Mouse (Mus musculus): ENCODE data around the gene Dpyd.

Dpyd gene

DNA sequence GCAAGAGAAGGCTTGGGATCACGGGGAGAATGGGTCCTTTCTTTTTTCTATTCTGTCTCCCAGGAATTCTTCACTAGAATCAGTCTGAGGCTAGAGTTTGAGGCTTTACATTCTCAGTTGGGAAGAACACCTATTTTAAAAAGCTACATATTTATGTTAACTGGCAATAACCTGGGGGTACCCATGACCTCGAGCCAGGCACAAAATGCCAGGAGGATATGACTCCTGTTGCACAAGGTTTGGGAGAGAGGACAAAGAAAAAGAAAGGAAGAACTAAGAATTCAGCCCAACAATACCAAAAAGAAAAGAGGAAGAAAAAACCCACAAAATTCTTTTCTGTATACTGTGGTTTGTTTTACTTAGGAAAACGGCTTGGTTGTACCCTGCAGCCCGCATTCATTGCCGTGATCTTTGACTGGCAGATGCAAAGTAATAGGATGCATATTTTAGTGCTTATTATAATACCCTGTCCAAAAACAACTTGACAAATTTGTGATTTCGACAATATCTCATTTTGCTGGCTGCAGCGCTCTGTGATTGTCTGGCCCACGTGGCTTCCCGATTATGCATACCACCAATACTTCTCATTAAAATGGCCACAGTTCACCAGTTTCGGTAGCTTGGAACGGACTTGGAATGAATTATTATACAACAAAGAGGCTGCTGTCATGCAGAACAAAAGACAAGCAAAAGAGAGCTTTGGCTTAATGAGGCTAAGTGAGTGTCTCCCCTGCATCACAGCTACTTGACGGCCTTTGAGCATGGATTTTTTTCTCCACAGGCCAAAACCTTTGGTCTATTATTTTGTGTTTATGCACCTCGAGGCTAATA lies 799.8 kb downstream of the Dpyd start:
- peak; percentile 18 for DNase-seq

DNA sequence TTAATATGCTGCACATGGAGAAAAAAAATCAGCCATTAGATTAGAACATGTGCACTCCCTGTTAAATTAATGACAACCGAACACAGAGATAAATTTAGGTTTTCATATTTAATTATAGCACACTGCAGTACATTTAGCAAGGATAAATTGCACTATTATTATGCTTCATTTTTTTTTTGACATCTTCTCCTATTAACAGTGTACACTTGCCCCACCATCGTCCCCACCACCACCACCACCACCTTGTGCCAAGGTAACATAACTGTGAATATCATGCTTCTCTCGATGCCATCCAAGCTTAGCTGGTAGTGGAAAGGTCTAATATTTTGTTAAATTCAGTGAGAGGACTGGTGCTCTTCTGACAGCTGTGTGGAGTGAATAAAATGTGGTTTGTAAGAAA lies 800.5 kb downstream of the Dpyd start:
- no peak for DNase-seq

GRCm38 (mm10) chr3:119368931-119369330 lies 807.0 kb downstream of the Dpyd start:
- no peak for DNase-seq

DNA sequence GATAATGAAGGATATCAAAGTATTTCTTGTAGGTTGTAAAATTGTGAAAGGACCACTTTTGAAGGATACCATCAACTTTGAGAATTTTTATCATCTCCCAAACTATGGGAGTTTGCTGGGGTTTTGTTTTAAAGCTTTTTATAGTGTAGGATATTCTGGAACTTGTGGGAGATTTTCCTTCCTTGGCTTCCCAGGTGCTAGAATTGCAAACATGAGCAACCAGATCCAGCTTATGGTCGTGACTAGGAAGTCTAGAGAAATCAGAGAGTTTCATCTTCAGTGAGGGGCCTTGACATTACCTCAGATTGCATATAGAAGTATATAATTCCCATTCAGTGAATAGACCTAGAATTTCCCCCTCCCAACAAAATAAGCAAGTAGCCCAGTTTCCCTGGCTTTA lies 819.2 kb downstream of the Dpyd start:
- no peak for DNase-seq

DNA sequence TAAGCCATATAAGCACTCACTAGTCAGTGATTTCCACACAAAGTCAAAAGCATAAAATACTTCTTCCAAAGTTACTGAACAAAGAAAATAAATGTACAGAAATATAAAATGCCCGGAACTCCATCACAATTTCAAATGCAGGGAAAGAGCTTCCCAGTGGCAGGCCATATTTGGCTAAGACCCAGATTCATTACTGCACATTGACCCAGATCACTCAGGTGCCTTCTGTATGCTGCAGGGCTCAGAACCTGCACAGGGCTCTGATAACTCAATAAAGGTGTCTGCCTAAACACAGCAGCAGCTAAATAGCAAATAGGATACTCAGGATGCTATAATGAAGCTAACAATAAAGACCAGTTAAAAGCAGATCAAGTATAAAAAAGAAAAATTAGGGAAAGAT lies 820.5 kb downstream of the Dpyd start:
- DNase-seq, result no peak

GRCm38 (mm10) chr3:119387332-119388105 lies 825.6 kb downstream of the Dpyd start:
- DNase-seq, result no peak

- DNase-seq, result no peak
Observed at GRCm38 (mm10) chr3:119397205-119397604, 835.3 kb downstream of the Dpyd start.

DNA sequence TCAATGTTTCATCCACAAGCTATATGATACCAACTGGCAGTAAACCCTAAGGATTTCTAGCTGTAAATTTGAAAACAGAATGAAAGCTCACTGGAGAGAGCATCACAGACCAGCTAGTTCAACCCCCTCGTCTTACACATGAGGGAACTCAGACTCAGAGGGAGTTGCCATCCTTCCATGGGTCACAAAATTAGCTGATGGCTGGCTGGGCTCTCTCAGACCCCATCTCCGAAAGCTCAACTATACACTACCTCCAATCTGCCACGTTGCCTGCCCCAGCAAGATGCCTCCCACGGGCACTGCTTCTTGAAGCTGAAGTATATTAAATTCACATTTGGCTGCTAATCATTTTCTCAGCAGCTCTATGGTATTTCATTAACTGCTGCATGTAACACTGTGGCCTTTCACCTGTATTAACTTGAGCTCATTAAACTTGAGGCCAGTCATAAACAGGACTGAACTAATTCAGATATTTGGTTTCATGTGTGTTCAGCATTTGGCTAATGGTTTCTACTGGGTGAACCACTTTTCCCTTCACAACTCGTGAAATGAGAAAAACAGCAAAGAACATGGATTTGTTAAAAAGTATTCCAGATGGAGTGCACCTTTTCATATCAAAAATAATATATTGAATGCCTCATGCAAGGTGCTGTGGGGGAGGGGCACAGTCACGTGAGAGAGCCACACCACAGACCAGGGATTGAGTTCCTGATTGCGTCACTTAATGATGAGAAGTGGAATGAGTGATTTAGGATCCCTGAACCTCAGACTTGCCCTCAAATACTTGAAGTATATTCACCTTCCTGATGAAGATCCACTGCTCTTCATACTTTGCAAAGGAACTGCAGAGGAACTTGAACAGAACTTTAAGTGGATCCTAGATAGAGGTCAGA lies 841.2 kb downstream of the Dpyd start:
- DNase-seq, result no peak

DNA sequence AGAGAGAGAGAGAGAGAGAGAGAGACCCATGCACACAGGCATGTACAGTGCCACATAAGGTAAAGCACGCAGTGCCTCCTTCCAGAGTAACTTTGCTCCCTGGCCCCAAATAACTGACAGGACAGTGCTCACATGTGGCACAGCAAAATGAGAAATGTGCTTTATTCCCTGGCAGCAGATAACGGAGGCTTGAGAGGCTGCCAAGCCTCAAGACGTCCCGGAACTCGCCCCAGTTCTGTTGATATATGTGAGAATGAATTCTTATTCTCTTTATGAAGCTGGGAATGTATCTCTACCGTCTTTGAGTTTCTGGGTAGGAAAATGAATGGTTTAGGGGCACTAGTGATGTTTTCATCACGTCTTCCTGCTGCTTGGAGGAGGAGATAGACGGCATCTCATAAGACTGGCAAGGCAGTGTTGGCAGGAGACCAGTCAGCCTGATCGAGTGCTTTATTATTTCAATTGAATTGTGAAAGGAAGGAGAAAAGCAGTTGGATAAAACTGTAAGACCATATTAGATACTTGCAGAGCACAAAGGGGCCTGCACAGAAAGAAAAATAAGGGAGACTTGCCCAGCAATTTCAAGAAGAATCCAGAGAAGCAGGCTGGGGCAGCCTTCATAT lies 857.3 kb downstream of the Dpyd start:
- DNase-seq, result peak; percentile 4

GRCm38 (mm10) chr3:119419745-119420144 lies 857.8 kb downstream of the Dpyd start:
- DNase-seq, result no peak

- no peak for DNase-seq
Observed at GRCm38 (mm10) chr3:119431339-119431738, 869.4 kb downstream of the Dpyd start.

DNA sequence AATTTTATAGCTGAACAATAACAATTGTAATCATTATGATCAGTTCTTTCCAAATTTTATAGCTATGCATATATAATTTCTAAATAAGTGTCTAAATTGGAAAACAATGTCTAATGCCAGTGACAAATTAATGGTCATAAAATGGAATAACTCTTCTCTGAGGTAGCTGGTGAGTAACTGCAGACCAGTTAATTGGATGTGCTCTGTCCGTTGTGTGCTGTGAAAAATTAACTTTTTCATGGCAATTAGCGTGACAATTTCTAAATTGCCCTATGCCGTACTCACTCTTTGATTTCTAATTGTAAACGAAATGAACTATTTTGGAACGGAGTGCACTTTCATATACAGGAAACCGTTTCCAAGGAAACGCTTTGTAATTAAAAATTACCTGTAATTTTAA lies 869.8 kb downstream of the Dpyd start:
- DNase-seq, result no peak

- DNase-seq, result no peak
Observed at GRCm38 (mm10) chr3:119447559-119447958, 885.6 kb downstream of the Dpyd start.

- no peak for DNase-seq
Observed at GRCm38 (mm10) chr3:119464073-119464472, 902.1 kb downstream of the Dpyd start.

GRCm38 (mm10) chr3:119464479-119464878 lies 902.5 kb downstream of the Dpyd start:
- DNase-seq, result no peak

DNA sequence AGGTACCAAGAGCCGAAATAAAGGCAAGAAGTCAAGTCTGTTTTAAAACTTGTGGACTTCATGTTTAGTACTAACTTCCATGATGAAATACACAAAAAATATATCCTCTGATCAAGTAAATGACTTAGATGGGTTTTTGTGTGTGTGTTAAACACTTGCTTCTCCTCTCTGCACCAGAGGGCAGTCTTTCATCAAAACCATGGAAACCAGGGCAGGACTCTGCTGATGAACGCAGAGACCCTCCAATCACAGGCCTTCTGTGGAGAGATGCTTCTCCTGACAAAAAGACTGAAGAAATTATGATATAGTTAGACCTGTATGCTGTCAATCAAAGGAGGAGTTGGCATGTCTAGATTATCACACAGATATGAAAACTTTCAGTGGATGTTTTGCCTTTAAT lies 905.8 kb downstream of the Dpyd start:
- no peak for DNase-seq
